14 mouse cellular contexts compared by ENCODE assay signal in the genomic region with DNA sequence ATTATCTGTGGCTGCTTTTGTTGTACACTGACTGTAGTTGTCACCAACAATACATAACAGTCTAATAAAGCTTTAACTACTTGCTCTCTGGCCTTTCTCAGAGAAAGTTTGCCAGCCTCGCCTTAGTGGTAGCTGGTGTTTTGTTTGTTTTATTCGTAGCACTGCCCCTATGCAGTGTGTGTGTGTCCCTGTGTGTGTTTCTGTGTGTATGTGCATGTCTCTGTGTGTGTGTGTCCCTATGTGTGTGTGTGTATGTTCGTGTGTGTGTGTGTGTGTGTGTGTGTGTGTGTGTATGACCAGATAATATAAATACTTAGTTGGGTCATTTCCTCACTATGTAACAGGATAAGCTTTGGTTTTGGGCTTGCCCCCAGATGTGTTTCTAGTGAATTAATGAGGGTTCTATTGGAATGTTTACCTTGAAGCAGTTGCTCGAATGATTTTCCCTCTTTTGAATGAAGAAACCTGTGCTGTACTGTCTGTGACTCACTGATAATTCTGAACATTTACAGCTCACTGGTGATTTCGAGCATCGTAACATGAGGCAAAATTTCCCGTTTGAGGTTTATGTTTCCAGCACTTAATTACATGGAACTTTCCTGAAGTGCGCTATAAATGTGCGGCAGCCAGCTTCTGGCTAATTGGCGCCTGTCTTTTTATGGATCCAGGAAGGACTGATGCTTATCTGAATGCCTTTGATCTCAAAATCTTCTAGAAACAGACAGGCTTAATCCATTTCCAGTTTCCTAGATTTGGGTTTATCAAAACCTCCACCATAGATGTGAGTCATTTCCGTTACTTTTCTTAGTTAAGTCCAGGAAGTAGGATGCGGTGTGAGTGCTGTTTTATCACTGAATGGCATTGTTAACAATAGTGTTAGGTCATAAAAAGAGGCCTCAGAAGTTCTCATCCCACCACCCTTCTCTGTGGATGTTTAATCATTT.
DNase-seq lines count a peak whose midpoint lies in the region; ATAC-seq and TF ChIP-seq lines count a peak whose summit lies in the region.
"Had no signal": no experiment of that assay in that cellular context is flagged by ENCODE, and none has a peak within 500 bp of the region (broad histone marks: within the 10 kb centered on the region; RNA-seq: fewer than 3 reads in every experiment).

No protein-coding gene starts in this region.

- H3K4me1 ChIP-seq in embryonic facial prominence, embryonic 14.5 days (ENCODE audit: control insufficient read depth, insufficient read depth, low read length), result no peaks in the 10 kb centered on the region
- H3K4me1 ChIP-seq in embryonic facial prominence, embryonic 10.5 days, result peaks cover 16% of the 10 kb centered on the region
- H3K4me1 ChIP-seq in kidney, postnatal 0 days (replicated peaks; ENCODE audit: insufficient read depth, low read length), result no peaks in the 10 kb centered on the region
- H3K4me1 ChIP-seq in lung, embryonic 15.5 days, result no peaks in the 10 kb centered on the region
- H3K4me1 ChIP-seq: embryonic facial prominence, embryonic 13.5 days had no signal

- no peak overlapping the region for H3K4me3 ChIP-seq in embryonic facial prominence, embryonic 14.5 days (ENCODE audit: low read depth, low read length)
- H3K4me3 ChIP-seq in embryonic facial prominence, embryonic 10.5 days, result no peak overlapping the region
- no peak overlapping the region for H3K4me3 ChIP-seq in kidney, postnatal 0 days (replicated peaks; ENCODE audit: low read depth, low read length)
- no peak overlapping the region for H3K4me3 ChIP-seq in lung, embryonic 15.5 days
- H3K4me3 ChIP-seq: embryonic facial prominence, embryonic 13.5 days; heart, embryonic 13.5 days had no signal

- no peak for ATAC-seq in embryonic facial prominence, embryonic 14.5 days (ENCODE audit: low read depth)
- ATAC-seq in kidney, postnatal 0 days (replicated peaks; ENCODE audit: low FRiP score, low read depth), result no peak
- ATAC-seq in common myeloid progenitor, adult 5-6 weeks (replicated peaks; ENCODE audit: low read depth, poor library complexity, severe bottlenecking), result peak; percentile 60
- peak; percentile 55 for ATAC-seq in lung, embryonic 15.5 days (ENCODE audit: borderline replicate concordance, extremely low read depth, low FRiP score, low TSS enrichment)
- ATAC-seq in monocyte, adult 5-6 weeks (replicated peaks; ENCODE audit: insufficient number of reproducible peaks, low FRiP score, low TSS enrichment, poor library complexity, severe bottlenecking), result no peak
- ATAC-seq: inflammation-experienced regulatory T-cells, adult 6 months had no signal

- H3K9me3 ChIP-seq in embryonic facial prominence, embryonic 14.5 days (ENCODE audit: control insufficient read depth, low read length), result no peaks in the 10 kb centered on the region
- H3K9me3 ChIP-seq in embryonic facial prominence, embryonic 10.5 days, result no peaks in the 10 kb centered on the region
- H3K9me3 ChIP-seq in kidney, postnatal 0 days (replicated peaks; ENCODE audit: low read length), result no peaks in the 10 kb centered on the region
- no peaks in the 10 kb centered on the region for H3K9me3 ChIP-seq in lung, embryonic 15.5 days
- H3K9me3 ChIP-seq: embryonic facial prominence, embryonic 13.5 days; heart, embryonic 13.5 days had no signal

- WGBS in embryonic facial prominence, embryonic 14.5 days, result 59% methylated on average over 12 of the region's 12 CpGs
- WGBS in embryonic facial prominence, embryonic 10.5 days, result 79% methylated on average over 12 of the region's 12 CpGs
- WGBS in kidney, postnatal 0 days, result 29% methylated on average over 12 of the region's 12 CpGs
- 45% methylated on average over 12 of the region's 12 CpGs for WGBS in lung, embryonic 15.5 days

- H3K27ac ChIP-seq in embryonic facial prominence, embryonic 14.5 days (replicated peaks; ENCODE audit: low read depth, low read length), result no peak overlapping the region
- no peak overlapping the region for H3K27ac ChIP-seq in embryonic facial prominence, embryonic 10.5 days (replicated peaks)
- H3K27ac ChIP-seq in kidney, postnatal 0 days, result no peak overlapping the region
- H3K27ac ChIP-seq in lung, embryonic 15.5 days, result peak overlapping the region; percentile 74
- H3K27ac ChIP-seq: embryonic facial prominence, embryonic 13.5 days; heart, embryonic 13.5 days had no signal

- H3K36me3 ChIP-seq in embryonic facial prominence, embryonic 14.5 days (ENCODE audit: control insufficient read depth, insufficient read depth, low read length), result no peaks in the 10 kb centered on the region
- H3K36me3 ChIP-seq in embryonic facial prominence, embryonic 10.5 days (replicated peaks), result no peaks in the 10 kb centered on the region
- no peaks in the 10 kb centered on the region for H3K36me3 ChIP-seq in kidney, postnatal 0 days (ENCODE audit: insufficient read depth, low read length)
- H3K36me3 ChIP-seq in lung, embryonic 15.5 days, result no peaks in the 10 kb centered on the region
- H3K36me3 ChIP-seq: embryonic facial prominence, embryonic 13.5 days; heart, embryonic 13.5 days had no signal

- no peaks in the 10 kb centered on the region for H3K27me3 ChIP-seq in embryonic facial prominence, embryonic 14.5 days (replicated peaks; ENCODE audit: control insufficient read depth, insufficient read depth, low read length)
- no peaks in the 10 kb centered on the region for H3K27me3 ChIP-seq in embryonic facial prominence, embryonic 10.5 days (replicated peaks; ENCODE audit: low read depth, poor library complexity, severe bottlenecking)
- no peaks in the 10 kb centered on the region for H3K27me3 ChIP-seq in kidney, postnatal 0 days (ENCODE audit: insufficient read depth, low read length)
- no peaks in the 10 kb centered on the region for H3K27me3 ChIP-seq in lung, embryonic 15.5 days
- H3K27me3 ChIP-seq: embryonic facial prominence, embryonic 13.5 days; heart, embryonic 13.5 days had no signal

- DNase-seq in embryonic facial prominence, embryonic 14.5 days (ENCODE audit: low spot score), result peak; percentile 14
- no peak for DNase-seq in embryonic facial prominence, embryonic 10.5 days (ENCODE audit: low spot score)
- DNase-seq in kidney, postnatal 0 days (ENCODE audit: low spot score), result peak; percentile 35
- no peak for DNase-seq in kidney, postnatal 25 days
- DNase-seq in adrenal gland, postnatal 36 days, result no peak
- DNase-seq: cerebellum, adult 9-10 months; retina, postnatal 1 day; thymus, adult 18-20 months had no signal

- H3K9ac ChIP-seq in embryonic facial prominence, embryonic 14.5 days (ENCODE audit: low read depth, low read length), result no peak overlapping the region
- no peak overlapping the region for H3K9ac ChIP-seq in kidney, postnatal 0 days (ENCODE audit: low read depth, low read length)
- no peak overlapping the region for H3K9ac ChIP-seq in lung, embryonic 15.5 days
- H3K9ac ChIP-seq: embryonic facial prominence, embryonic 13.5 days; heart, embryonic 13.5 days had no signal

- no peak overlapping the region for H3K4me2 ChIP-seq in embryonic facial prominence, embryonic 14.5 days (ENCODE audit: low read depth, low read length)
- H3K4me2 ChIP-seq in kidney, postnatal 0 days (ENCODE audit: low read length), result no peak overlapping the region
- no peak overlapping the region for H3K4me2 ChIP-seq in lung, embryonic 15.5 days
- H3K4me2 ChIP-seq: embryonic facial prominence, embryonic 13.5 days; heart, embryonic 13.5 days had no signal

- TF ChIP-seq CTCF in kidney, postnatal 0 days (IDR thresholded peaks at IDR 0.05; ENCODE audit: low read depth), result no peak

Comparison
In these comparisons a context has a peak if more than half of its experiments do, and no peak if none do; other contexts are left out.
1. DNase-seq: peak in embryonic facial prominence, embryonic 14.5 days (single experiment) and kidney, postnatal 0 days (single experiment); none in embryonic facial prominence, embryonic 10.5 days (single experiment), kidney, postnatal 25 days (0 of 2) and adrenal gland, postnatal 36 days (0 of 2).
2. ATAC-seq: peak in common myeloid progenitor, adult 5-6 weeks (single experiment) and lung, embryonic 15.5 days (single experiment); none in embryonic facial prominence, embryonic 14.5 days (single experiment), kidney, postnatal 0 days (single experiment) and monocyte, adult 5-6 weeks (single experiment).